Comparison of ENCODE assay signal across 8 mouse cellular contexts in the genomic region with DNA sequence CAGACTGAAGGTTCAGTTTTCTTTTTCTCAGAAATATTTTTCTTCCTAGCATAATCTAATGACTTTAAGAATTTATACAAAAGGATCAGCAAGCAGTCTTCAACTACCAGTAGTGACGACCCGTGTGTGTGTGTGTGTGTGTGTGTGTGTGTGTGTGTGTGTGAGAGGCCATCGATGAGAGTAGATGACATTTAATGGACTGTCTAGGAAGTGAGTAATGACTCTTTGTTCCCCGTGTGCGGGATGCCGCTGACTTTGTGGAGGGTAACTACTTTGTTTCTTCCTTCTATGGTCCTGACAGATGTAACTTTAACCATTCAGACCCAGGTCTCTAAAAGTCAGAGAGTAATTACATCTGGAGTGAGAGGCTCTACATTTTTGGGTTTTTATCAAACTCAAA. TPM values are rescaled to one million over a fixed set of nuclear protein-coding genes. Genes with fewer than 3 reads are reported as not detected.
DNase-seq lines count a peak whose midpoint lies in the region; ATAC-seq and TF ChIP-seq lines count a peak whose summit lies in the region.

No protein-coding gene starts in this region.

- peaks cover 29% of the 10 kb centered on the region for H3K4me1 ChIP-seq in heart, embryonic 15.5 days (replicated peaks)
- peaks cover 1% of the 10 kb centered on the region for H3K4me1 ChIP-seq in cortical plate, adult 2 months (ENCODE audit: control insufficient read depth, insufficient read depth, low read length)
- H3K4me1 ChIP-seq in hindbrain, embryonic 13.5 days (replicated peaks): peaks cover 34% of the 10 kb centered on the region
- H3K4me1 ChIP-seq in midbrain, embryonic 13.5 days (replicated peaks): peaks cover 29% of the 10 kb centered on the region

- no peak for TF ChIP-seq CTCF in cortical plate, adult 2 months (IDR thresholded peaks at IDR 0.05; ENCODE audit: extremely low read depth, insufficient read depth, low read length)

- ATAC-seq in heart, embryonic 15.5 days (replicated peaks; ENCODE audit: insufficient number of reproducible peaks, insufficient read depth, low FRiP score, low read depth): no peak
- no peak for ATAC-seq in hindbrain, embryonic 13.5 days (ENCODE audit: low FRiP score)
- no peak for ATAC-seq in midbrain, embryonic 13.5 days

- DNase-seq in heart, postnatal 14 days: no peak
- DNase-seq in cerebellum, adult 9-10 months: no peak
- no peak for DNase-seq in left cerebral cortex, postnatal 25 days (ENCODE audit: low spot score in 2 of 2)
- no peak for DNase-seq in urinary bladder, postnatal 10 days (ENCODE audit: low spot score)

- no peak overlapping the region for H3K27ac ChIP-seq in heart, embryonic 15.5 days
- no peak overlapping the region for H3K27ac ChIP-seq in cortical plate, adult 2 months (ENCODE audit: insufficient read depth, low read length)
- H3K27ac ChIP-seq in hindbrain, embryonic 13.5 days: peak overlapping the region; percentile 68
- H3K27ac ChIP-seq in midbrain, embryonic 13.5 days: no peak overlapping the region

- intact Hi-C loops in heart, postnatal 14 days (cut with DNase I): loop anchor here (5.0 kb wide), 2 partner anchors 71 to 74 kb away; no protein-coding TSS in a partner anchor
- intact Hi-C loops in left cerebral cortex, postnatal 25 days (cut with DNase I): loop anchor here (5.0 kb wide), 1 partner anchor 184 kb away; no protein-coding TSS in a partner anchor

- H3K4me2 ChIP-seq in heart, embryonic 15.5 days: peak overlapping the region; percentile 93
- peak overlapping the region; percentile 65 for H3K4me2 ChIP-seq in hindbrain, embryonic 13.5 days
- peak overlapping the region; percentile 78 for H3K4me2 ChIP-seq in midbrain, embryonic 13.5 days (replicated peaks)

- no peaks in the 10 kb centered on the region for H3K36me3 ChIP-seq in heart, embryonic 15.5 days
- no peaks in the 10 kb centered on the region for H3K36me3 ChIP-seq in hindbrain, embryonic 13.5 days
- no peaks in the 10 kb centered on the region for H3K36me3 ChIP-seq in midbrain, embryonic 13.5 days

- no peaks in the 10 kb centered on the region for H3K9me3 ChIP-seq in heart, embryonic 15.5 days (replicated peaks)
- H3K9me3 ChIP-seq in hindbrain, embryonic 13.5 days: no peaks in the 10 kb centered on the region
- H3K9me3 ChIP-seq in midbrain, embryonic 13.5 days: no peaks in the 10 kb centered on the region

- H3K4me3 ChIP-seq in heart, embryonic 15.5 days: peak overlapping the region; percentile 82
- H3K4me3 ChIP-seq in cortical plate, adult 2 months (ENCODE audit: insufficient read depth, low read length): peak overlapping the region; percentile 97
- peak overlapping the region; percentile 88 for H3K4me3 ChIP-seq in hindbrain, embryonic 13.5 days
- H3K4me3 ChIP-seq in midbrain, embryonic 13.5 days (replicated peaks): peak overlapping the region; percentile 83

- no peak for TF ChIP-seq POLR2A in cortical plate, adult 2 months (IDR thresholded peaks at IDR 0.05; ENCODE audit: extremely low read depth, insufficient read depth, low read length)

- whole genome bisulfite sequencing in heart, embryonic 15.5 days: 26% methylated on average over 6 of the region's 6 CpGs
- WGBS in hindbrain, embryonic 13.5 days: 20% methylated on average over 6 of the region's 6 CpGs
- WGBS in midbrain, embryonic 13.5 days: 52% methylated on average over 6 of the region's 6 CpGs

- H3K9ac ChIP-seq in heart, embryonic 15.5 days: no peak overlapping the region
- peak overlapping the region; percentile 97 for H3K9ac ChIP-seq in hindbrain, embryonic 13.5 days
- peak overlapping the region; percentile 92 for H3K9ac ChIP-seq in midbrain, embryonic 13.5 days (replicated peaks)

- no peaks in the 10 kb centered on the region for H3K27me3 ChIP-seq in heart, embryonic 15.5 days
- no peaks in the 10 kb centered on the region for H3K27me3 ChIP-seq in hindbrain, embryonic 13.5 days
- peaks cover 9% of the 10 kb centered on the region for H3K27me3 ChIP-seq in midbrain, embryonic 13.5 days

RNA-seq across cellular contexts. Expression of gene Cers6, which starts 2.3 kb away (rescaled TPM):
- polyA plus RNA-seq in heart, embryonic 15.5 days (2015; fragmentation: Nextera tagmentation; extraction: Ambion mirVana): 19.2 and 23.2 TPM in 2 replicates
- 10 to 100 TPM; 14.1 to 14.7 TPM for total RNA-seq in heart, postnatal 14 days (2021)
- polyA plus RNA-seq in cortical plate, adult 2 months (2012; rRNA removed): 25.7 and 26.5 TPM in 2 replicates
- polyA plus RNA-seq in hindbrain, embryonic 13.5 days (2015; fragmentation: Nextera tagmentation; extraction: Ambion mirVana): 64.5 and 66.6 TPM in 2 replicates
- polyA plus RNA-seq in midbrain, embryonic 13.5 days (2015; fragmentation: Nextera tagmentation; extraction: Ambion mirVana): 47.1 and 54.5 TPM in 2 replicates
- total RNA-seq in left cerebral cortex, postnatal 25 days (2021): 10 to 100 TPM; 72.1 to 76.6 TPM
